Mouse (Mus musculus) Patski (cell line): ENCODE results near the gene Lce1l. TPM values are rescaled to one million over a fixed set of nuclear protein-coding genes. Genes with fewer than 3 reads are reported as not detected.
"Not testable (repeated sequence)": the region's sequence is repeated elsewhere in the genome, so short reads cannot be mapped to it uniquely, and the experiment has no call there.

Experiments used
- ATAC-seq: fragments of 100-300 bp; one replicate; pipeline ENCODE4 v1.8.0; 2021
- CTCF ChIA-PET: fragments of 350-600 bp; sonication (Branson Sonifier 250); formaldehyde crosslinking; loops from one replicate; lab custom pipeline; 2022; ENCODE audit warnings: inconsistent platforms; lab: Charles Lee
- POLR2A ChIA-PET: fragments of 350-600 bp; sonication (Branson Sonifier 250); formaldehyde crosslinking; loops from one replicate; lab custom pipeline; 2022; ENCODE audit warnings: antibody characterized with exemption, inconsistent platforms; lab: Charles Lee
- DNase-seq: peaks from one replicate; pipeline ENCODE4 v3.0.0-alpha.2; 2011; ENCODE audit warnings: low read depth, low spot score
- H3K27me3 ChIP-seq: fragments of 371-371 bp; one replicate; pipeline ENCODE4 v1.5.1; 2021
- CTCF ChIP-seq: fragments of 100-300 bp; IDR thresholded peaks from one replicate; pipeline ENCODE4 v1.5.1; 2021
- in situ Hi-C: fragments of 300-500 bp; cut with MboI; formaldehyde crosslinking; loops from 3 replicates; pipeline ENCODE4 v1.11.1; 2018; ENCODE audit warnings: low pct_unique_long_range_greater_than_20kb, mixed read lengths
- polyA plus RNA-seq: library from polyadenylated mRNA; unstranded; gene quantifications from one replicate; pipeline ENCODE4 v1.2.3, GENCODE M21; 2021

Gene Lce1l
- polyA plus RNA-seq, result not detected

GRCm38 (mm10) chr3:92851186-92851585 lies at the start of gene Lce1l:
Gene Lce1l, minus strand, starts transcription at chr3:92851286.
- no peak for DNase-seq
- ATAC-seq, result no peak
- in situ Hi-C loops, result no loop called here
- H3K27me3 ChIP-seq, result peaks cover 13% of the 10 kb centered on the region
- POLR2A ChIA-PET, result no interaction called here
- CTCF ChIA-PET, result no interaction called here
- TF ChIP-seq CTCF, result no peak

GRCm38 (mm10) chr3:92894489-92894888 lies 43.4 kb upstream of the Lce1l start:
- ChIA-PET POLR2A (no interaction called here), CTCF (interaction anchor here (2.6 kb wide), 1 partner anchor 12 kb away, joined by 13 read pairs; no protein-coding TSS in a partner anchor)
- in situ Hi-C loops, result no loop called here
- DNase-seq, result no peak
- H3K27me3 ChIP-seq, result peaks cover 22% of the 10 kb centered on the region
- no peak for ATAC-seq
- no peak for TF ChIP-seq CTCF

GRCm38 (mm10) chr3:92894063-92894462 lies 43.0 kb upstream of the Lce1l start:
- in situ Hi-C loops, result no loop called here
- ChIA-PET CTCF (interaction anchor here (2.6 kb wide), 1 partner anchor 13 kb away, joined by 13 read pairs; no protein-coding TSS in a partner anchor), POLR2A (no interaction called here)
- DNase-seq (no peak), ATAC-seq (no peak)
- H3K27me3 ChIP-seq, result peaks cover 18% of the 10 kb centered on the region
- no peak for TF ChIP-seq CTCF

GRCm38 (mm10) chr3:92874180-92874579 lies 23.1 kb upstream of the Lce1l start:
- CTCF ChIA-PET, result interaction anchor here (1.2 kb wide), 1 partner anchor 8 kb away, joined by 3 read pairs; no protein-coding TSS in a partner anchor
- peaks cover 5% of the 10 kb centered on the region for H3K27me3 ChIP-seq
- DNase-seq (no peak), ATAC-seq (no peak)
- in situ Hi-C loops, result no loop called here
- POLR2A ChIA-PET, result no interaction called here
- no peak for TF ChIP-seq CTCF

GRCm38 (mm10) chr3:92870116-92870515 lies 19.0 kb upstream of the Lce1l start, which contains the start of gene 2310050C09Rik:
Gene 2310050C09Rik, minus strand, starts transcription at chr3:92870216.
- no peak for TF ChIP-seq CTCF
- no peak for DNase-seq
- CTCF ChIA-PET, result no interaction called here
- POLR2A ChIA-PET, result interaction anchor here (0.6 kb wide), 1 partner anchor 74 kb away, joined by 4 read pairs; the partner anchor contains the start of gene Lce3c
- in situ Hi-C loops, result no loop called here
- ATAC-seq, result no peak
- H3K27me3 ChIP-seq, result peaks cover 5% of the 10 kb centered on the region

- POLR2A ChIA-PET, result no interaction called here
- no peak for ATAC-seq
- no peak for DNase-seq
- CTCF ChIA-PET, result interaction anchor here (1.3 kb wide), 1 partner anchor 8 kb away, joined by 4 read pairs; no protein-coding TSS in a partner anchor
- peaks cover 6% of the 10 kb centered on the region for H3K27me3 ChIP-seq
- in situ Hi-C loops, result no loop called here
- no peak for TF ChIP-seq CTCF
These were observed 24.0 kb downstream of the Lce1l start, which contains the start of gene Kprp for GRCm38 (mm10) chr3:92827108-92827507. Gene Kprp, minus strand, starts transcription at chr3:92827247.

GRCm38 (mm10) chr3:92825808-92826207 lies 25.3 kb downstream of the Lce1l start:
- ChIA-PET CTCF (interaction anchor here (1.3 kb wide), 1 partner anchor 10 kb away, joined by 4 read pairs; no protein-coding TSS in a partner anchor), POLR2A (no interaction called here)
- ATAC-seq, result no peak
- in situ Hi-C loops, result no loop called here
- H3K27me3 ChIP-seq, result peaks cover 6% of the 10 kb centered on the region
- DNase-seq, result no peak
- TF ChIP-seq CTCF, result no peak

- POLR2A ChIA-PET, CTCF ChIA-PET, in situ Hi-C loops, ATAC-seq, DNase-seq: not testable (repeated sequence)
- peaks cover 11% of the 10 kb centered on the region for H3K27me3 ChIP-seq
These were observed 35.0 kb downstream of the Lce1l start for GRCm38 (mm10) chr3:92816036-92816435.

- CTCF ChIA-PET, result no interaction called here
- in situ Hi-C loops, result no loop called here
- POLR2A ChIA-PET, result no interaction called here
These were observed 35.5 kb downstream of the Lce1l start for GRCm38 (mm10) chr3:92815581-92815980.

GRCm38 (mm10) chr3:92807791-92808190 lies 43.3 kb downstream of the Lce1l start, which contains the start of gene Lce1k:
Gene Lce1k, minus strand, starts transcription at chr3:92807891.
- in situ Hi-C loops, result no loop called here
- no peak for ATAC-seq
- ChIA-PET CTCF (no interaction called here), POLR2A (no interaction called here)
- no peak for TF ChIP-seq CTCF
- H3K27me3 ChIP-seq, result peaks cover 11% of the 10 kb centered on the region
- no peak for DNase-seq

More at GRCm38 (mm10) chr3:92815581-92815980, 35.5 kb downstream of the Lce1l start:
- no peak for ATAC-seq
- peaks cover 11% of the 10 kb centered on the region for H3K27me3 ChIP-seq
- no peak for TF ChIP-seq CTCF
- DNase-seq, result no peak

Other genes starting within 250 kb of the Lce1l start
- not detected for gene 2210017I01Rik, start 243.8 kb downstream of the Lce1l start, polyA plus RNA-seq
- not detected for gene Lce6a, start 229.6 kb downstream of the Lce1l start, polyA plus RNA-seq
- gene Lce1a1, start 203.0 kb downstream of the Lce1l start, polyA plus RNA-seq, result not detected
- not detected for gene Lce1b, start 194.4 kb downstream of the Lce1l start, polyA plus RNA-seq
- not detected for gene Lce1a2, start 181.0 kb downstream of the Lce1l start, polyA plus RNA-seq
- not detected for gene Lce1c, start 172.0 kb downstream of the Lce1l start, polyA plus RNA-seq
- not detected for gene Lce1d, start 164.1 kb downstream of the Lce1l start, polyA plus RNA-seq
- not detected for gene Lce1e, start 142.2 kb downstream of the Lce1l start, polyA plus RNA-seq
- gene Lce1f, start 130.9 kb downstream of the Lce1l start, polyA plus RNA-seq, result not detected
- gene Gm38119, start 112.2 kb downstream of the Lce1l start, polyA plus RNA-seq, result not detected
- gene Lce1g, start 98.9 kb downstream of the Lce1l start, polyA plus RNA-seq, result not detected
- gene Lce1h, start 86.2 kb downstream of the Lce1l start, polyA plus RNA-seq, result not detected
- not detected for gene Lce1i, start 72.4 kb downstream of the Lce1l start, polyA plus RNA-seq
- not detected for gene Lce1j, start 60.8 kb downstream of the Lce1l start, polyA plus RNA-seq
- gene Lce1k, start 43.4 kb downstream of the Lce1l start, polyA plus RNA-seq, result not detected
- gene Kprp, start 24.0 kb downstream of the Lce1l start, polyA plus RNA-seq, result not detected
- not detected for gene 2310050C09Rik, start 18.9 kb upstream of the Lce1l start, polyA plus RNA-seq
- 0.54 TPM for gene Lce3a, start 74.9 kb upstream of the Lce1l start, polyA plus RNA-seq
- not detected for gene Lce3b, start 81.7 kb upstream of the Lce1l start, polyA plus RNA-seq
- 2.1 TPM for gene Lce3c, start 93.2 kb upstream of the Lce1l start, polyA plus RNA-seq
- 1.1 TPM for gene Lce3d, start 106.1 kb upstream of the Lce1l start, polyA plus RNA-seq
- not detected for gene Lce3e, start 115.8 kb upstream of the Lce1l start, polyA plus RNA-seq
- gene Lce3f, start 140.9 kb upstream of the Lce1l start, polyA plus RNA-seq, result not detected
- 0.31 TPM for gene Crct1, start 164.4 kb upstream of the Lce1l start, polyA plus RNA-seq
- not detected for gene Lce1m, start 167.8 kb upstream of the Lce1l start, polyA plus RNA-seq
- not detected for gene Gm4858, start 217.5 kb upstream of the Lce1l start, polyA plus RNA-seq